Mouse (Mus musculus): ENCODE measurements at regions not wholly inside any gene's neighbourhood (a gene's known extent, or its start where the extent isn't known, plus 50 kb on each side); places are given as distances from the start of the nearest gene placed in this dataset.

DNA sequence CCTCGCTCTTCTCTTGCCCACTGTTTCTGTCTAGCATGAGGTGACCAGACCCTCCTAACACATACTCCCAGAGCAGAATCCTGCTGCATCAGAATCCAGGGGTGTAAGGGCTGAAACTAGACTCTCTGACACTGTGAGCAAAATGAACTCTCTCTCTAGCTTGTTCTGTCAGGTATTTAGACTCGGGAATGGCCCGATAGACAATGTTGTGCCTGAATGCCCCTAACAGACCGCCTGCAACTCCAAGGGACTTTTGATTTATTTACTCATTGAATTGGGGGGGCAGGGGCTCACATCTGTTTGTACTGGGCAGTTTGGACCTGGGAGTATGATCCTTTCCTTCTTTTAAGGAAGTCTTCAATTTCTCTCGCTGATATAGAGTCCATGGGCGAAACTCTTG, 469.3 kb upstream of the Trpc7 start:
- no peak for ATAC-seq (ENCODE audit: low read depth)
- WGBS = 85% methylated on average over 6 of the region's 6 CpGs
- Histone ChIP-seq H3K9me3 (ENCODE audit: control insufficient read depth, low read length) (no peaks in the 10 kb centered on the region), H3K27me3 (ENCODE audit: control insufficient read depth, insufficient read depth, low read length) (no peaks in the 10 kb centered on the region), H3K27ac (ENCODE audit: low read depth, low read length) (no peak overlapping the region), H3K4me3 (ENCODE audit: low read depth, low read length) (no peak overlapping the region), H3K36me3 (ENCODE audit: control insufficient read depth, insufficient read depth, low read length) (no peaks in the 10 kb centered on the region), H3K4me2 (ENCODE audit: low read depth, low read length) (no peak overlapping the region), H3K9ac (replicated peaks; ENCODE audit: low read depth, low read length) (no peak overlapping the region), H3K4me1 (ENCODE audit: control insufficient read depth, insufficient read depth, low read length) (no peaks in the 10 kb centered on the region)

GRCm38 (mm10) chr13:57364396-57364795, 468.6 kb upstream of the Trpc7 start:
- no peak overlapping the region for H3K27ac ChIP-seq (ENCODE audit: low read depth, low read length)
- H3K27me3 ChIP-seq (ENCODE audit: control insufficient read depth, insufficient read depth, low read length) = no peaks in the 10 kb centered on the region
- no peak for ATAC-seq (ENCODE audit: low read depth)
- no peaks in the 10 kb centered on the region for H3K36me3 ChIP-seq (ENCODE audit: control insufficient read depth, insufficient read depth, low read length)
- no peaks in the 10 kb centered on the region for H3K9me3 ChIP-seq (ENCODE audit: control insufficient read depth, low read length)
- no peak overlapping the region for H3K4me2 ChIP-seq (ENCODE audit: low read depth, low read length)
- no peak overlapping the region for H3K4me3 ChIP-seq (ENCODE audit: low read depth, low read length)
- no peak overlapping the region for H3K9ac ChIP-seq (replicated peaks; ENCODE audit: low read depth, low read length)
- H3K4me1 ChIP-seq (ENCODE audit: control insufficient read depth, insufficient read depth, low read length) = no peaks in the 10 kb centered on the region
- WGBS = 98% methylated on average over 2 of the region's 2 CpGs

- Histone ChIP-seq H3K9me3 (ENCODE audit: control insufficient read depth, low read length) (no peaks in the 10 kb centered on the region), H3K9ac (replicated peaks; ENCODE audit: low read depth, low read length) (no peak overlapping the region), H3K27me3 (ENCODE audit: control insufficient read depth, insufficient read depth, low read length) (no peaks in the 10 kb centered on the region), H3K4me2 (ENCODE audit: low read depth, low read length) (no peak overlapping the region), H3K4me3 (ENCODE audit: low read depth, low read length) (no peak overlapping the region), H3K36me3 (ENCODE audit: control insufficient read depth, insufficient read depth, low read length) (no peaks in the 10 kb centered on the region), H3K27ac (ENCODE audit: low read depth, low read length) (no peak overlapping the region), H3K4me1 (ENCODE audit: control insufficient read depth, insufficient read depth, low read length) (no peaks in the 10 kb centered on the region)
- WGBS = 8% methylated on average over 6 of the region's 6 CpGs
- ATAC-seq (ENCODE audit: low read depth) = no peak
Measured at GRCm38 (mm10) chr13:57362563-57362962, 466.8 kb upstream of the Trpc7 start.

DNA sequence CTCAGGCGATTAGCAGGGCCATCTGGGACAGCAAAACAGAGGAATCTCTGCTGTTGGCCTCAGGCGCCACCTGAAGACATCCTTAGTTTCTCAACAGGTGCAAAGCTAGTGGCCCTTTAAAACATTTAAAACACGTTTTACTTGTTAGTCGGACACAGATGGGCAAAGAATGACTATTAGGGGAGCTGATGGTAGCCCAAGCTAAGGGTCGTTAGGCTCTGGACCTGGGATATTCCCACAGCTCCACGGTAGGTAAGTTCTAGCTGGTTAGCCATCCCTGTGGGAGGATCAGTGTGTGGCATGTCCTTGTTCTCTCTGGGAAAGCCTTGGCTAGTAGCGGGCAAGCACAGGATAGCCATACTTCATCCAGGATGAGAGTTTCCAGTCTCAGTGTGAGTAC, 465.5 kb upstream of the Trpc7 start:
- H3K4me1 ChIP-seq (ENCODE audit: control insufficient read depth, insufficient read depth, low read length) = no peaks in the 10 kb centered on the region
- ATAC-seq (ENCODE audit: low read depth) = no peak
- H3K36me3 ChIP-seq (ENCODE audit: control insufficient read depth, insufficient read depth, low read length) = no peaks in the 10 kb centered on the region
- 88% methylated on average over 7 of the region's 7 CpGs for WGBS
- no peak overlapping the region for H3K4me2 ChIP-seq (ENCODE audit: low read depth, low read length)
- H3K9me3 ChIP-seq (ENCODE audit: control insufficient read depth, low read length) = no peaks in the 10 kb centered on the region
- H3K27me3 ChIP-seq (ENCODE audit: control insufficient read depth, insufficient read depth, low read length) = no peaks in the 10 kb centered on the region
- H3K4me3 ChIP-seq (ENCODE audit: low read depth, low read length) = no peak overlapping the region
- no peak overlapping the region for H3K9ac ChIP-seq (replicated peaks; ENCODE audit: low read depth, low read length)
- no peak overlapping the region for H3K27ac ChIP-seq (ENCODE audit: low read depth, low read length)

- Histone ChIP-seq H3K4me1 (ENCODE audit: control insufficient read depth, insufficient read depth, low read length) (no peaks in the 10 kb centered on the region), H3K36me3 (ENCODE audit: control insufficient read depth, insufficient read depth, low read length) (no peaks in the 10 kb centered on the region), H3K27me3 (ENCODE audit: control insufficient read depth, insufficient read depth, low read length) (no peaks in the 10 kb centered on the region), H3K27ac (ENCODE audit: low read depth, low read length) (no peak overlapping the region), H3K4me3 (ENCODE audit: low read depth, low read length) (no peak overlapping the region), H3K9me3 (ENCODE audit: control insufficient read depth, low read length) (no peaks in the 10 kb centered on the region), H3K4me2 (ENCODE audit: low read depth, low read length) (no peak overlapping the region), H3K9ac (replicated peaks; ENCODE audit: low read depth, low read length) (no peak overlapping the region)
- no peak for ATAC-seq (ENCODE audit: low read depth)
- 73% methylated on average over 7 of the region's 7 CpGs for WGBS
Measured at GRCm38 (mm10) chr13:57354606-57355005, 458.8 kb upstream of the Trpc7 start.

GRCm38 (mm10) chr13:57353976-57354375, 458.2 kb upstream of the Trpc7 start:
- no peaks in the 10 kb centered on the region for H3K4me1 ChIP-seq (ENCODE audit: control insufficient read depth, insufficient read depth, low read length)
- no peak overlapping the region for H3K27ac ChIP-seq (ENCODE audit: low read depth, low read length)
- H3K27me3 ChIP-seq (ENCODE audit: control insufficient read depth, insufficient read depth, low read length) = no peaks in the 10 kb centered on the region
- no peak for ATAC-seq (ENCODE audit: low read depth)
- no peak overlapping the region for H3K4me2 ChIP-seq (ENCODE audit: low read depth, low read length)
- H3K4me3 ChIP-seq (ENCODE audit: low read depth, low read length) = no peak overlapping the region
- WGBS = 67% methylated on average over 3 of the region's 3 CpGs
- no peaks in the 10 kb centered on the region for H3K9me3 ChIP-seq (ENCODE audit: control insufficient read depth, low read length)
- H3K9ac ChIP-seq (replicated peaks; ENCODE audit: low read depth, low read length) = no peak overlapping the region
- no peaks in the 10 kb centered on the region for H3K36me3 ChIP-seq (ENCODE audit: control insufficient read depth, insufficient read depth, low read length)

DNA sequence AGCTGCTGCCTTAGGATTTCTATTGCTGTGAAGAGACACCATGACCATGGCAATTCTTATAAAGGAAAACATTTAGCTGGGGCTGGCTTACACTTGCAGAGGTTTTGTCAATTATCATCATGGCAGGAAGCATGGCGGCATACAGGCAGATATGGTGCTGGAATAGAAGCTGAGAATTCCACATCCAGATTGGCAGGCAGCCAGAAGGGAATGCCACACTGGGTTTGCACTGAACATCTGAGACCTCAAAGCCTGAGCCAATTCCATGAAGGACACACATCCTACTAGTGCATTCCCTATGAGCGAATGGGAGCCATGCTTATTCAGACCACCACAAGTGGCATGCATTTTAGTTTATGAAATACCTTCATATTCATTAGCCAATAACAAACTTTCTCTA, 455.0 kb upstream of the Trpc7 start:
- Histone ChIP-seq H3K4me1 (ENCODE audit: control insufficient read depth, insufficient read depth, low read length) (no peaks in the 10 kb centered on the region), H3K9me3 (ENCODE audit: control insufficient read depth, low read length) (no peaks in the 10 kb centered on the region), H3K27ac (ENCODE audit: low read depth, low read length) (no peak overlapping the region), H3K9ac (replicated peaks; ENCODE audit: low read depth, low read length) (no peak overlapping the region), H3K36me3 (ENCODE audit: control insufficient read depth, insufficient read depth, low read length) (no peaks in the 10 kb centered on the region), H3K27me3 (ENCODE audit: control insufficient read depth, insufficient read depth, low read length) (no peaks in the 10 kb centered on the region), H3K4me2 (ENCODE audit: low read depth, low read length) (no peak overlapping the region), H3K4me3 (ENCODE audit: low read depth, low read length) (no peak overlapping the region)
- no peak for ATAC-seq (ENCODE audit: low read depth)
- 83% methylated on average over 2 of the region's 2 CpGs for WGBS

- Histone ChIP-seq H3K4me3 (ENCODE audit: low read depth, low read length) (no peak overlapping the region), H3K27me3 (ENCODE audit: control insufficient read depth, insufficient read depth, low read length) (no peaks in the 10 kb centered on the region), H3K9me3 (ENCODE audit: control insufficient read depth, low read length) (no peaks in the 10 kb centered on the region), H3K36me3 (ENCODE audit: control insufficient read depth, insufficient read depth, low read length) (no peaks in the 10 kb centered on the region), H3K27ac (ENCODE audit: low read depth, low read length) (no peak overlapping the region), H3K4me1 (ENCODE audit: control insufficient read depth, insufficient read depth, low read length) (no peaks in the 10 kb centered on the region), H3K4me2 (ENCODE audit: low read depth, low read length) (no peak overlapping the region), H3K9ac (replicated peaks; ENCODE audit: low read depth, low read length) (no peak overlapping the region)
- WGBS = 67% methylated on average over 6 of the region's 6 CpGs
- no peak for ATAC-seq (ENCODE audit: low read depth)
Measured at GRCm38 (mm10) chr13:57338676-57339075, 442.9 kb upstream of the Trpc7 start.

DNA sequence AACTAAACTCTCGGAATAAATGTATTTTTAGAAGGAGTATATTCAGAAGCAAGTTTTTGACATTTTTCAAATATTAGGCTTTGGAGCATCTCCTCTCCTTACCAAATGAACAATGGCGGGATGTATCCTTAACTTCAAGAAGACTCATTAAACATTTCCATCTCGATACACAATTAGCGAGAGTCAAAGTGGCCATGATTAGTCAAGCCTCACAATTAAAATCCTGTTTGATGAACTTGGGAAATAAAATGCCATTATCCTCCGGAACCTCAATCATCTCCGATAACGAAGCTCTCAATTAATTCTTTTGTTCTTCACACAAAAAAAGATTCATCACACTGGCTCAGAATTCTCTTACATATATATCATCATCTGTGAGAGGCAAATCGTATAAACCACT, 440.8 kb upstream of the Trpc7 start:
- Histone ChIP-seq H3K4me1 (ENCODE audit: control insufficient read depth, insufficient read depth, low read length) (no peaks in the 10 kb centered on the region), H3K36me3 (ENCODE audit: control insufficient read depth, insufficient read depth, low read length) (no peaks in the 10 kb centered on the region), H3K27me3 (ENCODE audit: control insufficient read depth, insufficient read depth, low read length) (no peaks in the 10 kb centered on the region), H3K9me3 (ENCODE audit: control insufficient read depth, low read length) (no peaks in the 10 kb centered on the region), H3K27ac (ENCODE audit: low read depth, low read length) (no peak overlapping the region), H3K4me2 (ENCODE audit: low read depth, low read length) (no peak overlapping the region), H3K9ac (replicated peaks; ENCODE audit: low read depth, low read length) (no peak overlapping the region), H3K4me3 (ENCODE audit: low read depth, low read length) (no peak overlapping the region)
- WGBS = 86% methylated on average over 8 of the region's 8 CpGs
- no peak for ATAC-seq (ENCODE audit: low read depth)

DNA sequence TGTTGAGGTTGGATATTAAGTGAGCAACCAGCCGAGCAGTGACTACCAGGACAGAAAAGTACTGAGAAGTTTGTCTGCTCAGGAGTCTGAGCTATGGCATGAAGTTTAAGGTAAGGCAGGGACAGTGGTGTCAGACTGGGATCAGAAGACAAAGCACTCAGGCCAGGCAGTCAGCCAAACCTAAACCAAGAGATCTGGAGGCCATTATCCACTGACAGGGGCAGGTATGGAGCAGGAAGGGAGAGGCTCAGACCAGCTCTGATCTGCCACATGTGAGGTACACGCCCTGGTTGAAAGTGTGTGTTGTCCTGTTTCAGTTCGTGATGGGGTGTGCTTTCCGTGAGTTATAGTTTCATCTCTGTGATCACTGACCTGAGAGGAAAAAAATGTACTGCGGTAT, 437.2 kb upstream of the Trpc7 start:
- Histone ChIP-seq H3K27me3 (ENCODE audit: control insufficient read depth, insufficient read depth, low read length) (no peaks in the 10 kb centered on the region), H3K36me3 (ENCODE audit: control insufficient read depth, insufficient read depth, low read length) (no peaks in the 10 kb centered on the region), H3K9me3 (ENCODE audit: control insufficient read depth, low read length) (no peaks in the 10 kb centered on the region), H3K4me3 (ENCODE audit: low read depth, low read length) (no peak overlapping the region), H3K4me1 (ENCODE audit: control insufficient read depth, insufficient read depth, low read length) (no peaks in the 10 kb centered on the region), H3K4me2 (ENCODE audit: low read depth, low read length) (no peak overlapping the region), H3K9ac (replicated peaks; ENCODE audit: low read depth, low read length) (no peak overlapping the region), H3K27ac (ENCODE audit: low read depth, low read length) (no peak overlapping the region)
- ATAC-seq (ENCODE audit: low read depth) = no peak
- 92% methylated on average over 5 of the region's 5 CpGs for WGBS

All from neural tube, embryonic 14.5 days (tissue).